Mouse (Mus musculus): ENCODE measurements around the gene Casp3.
A peak's percentile ranks its signal among the peaks of the same experiment; 100 is the strongest.

The Casp3 gene

DNA sequence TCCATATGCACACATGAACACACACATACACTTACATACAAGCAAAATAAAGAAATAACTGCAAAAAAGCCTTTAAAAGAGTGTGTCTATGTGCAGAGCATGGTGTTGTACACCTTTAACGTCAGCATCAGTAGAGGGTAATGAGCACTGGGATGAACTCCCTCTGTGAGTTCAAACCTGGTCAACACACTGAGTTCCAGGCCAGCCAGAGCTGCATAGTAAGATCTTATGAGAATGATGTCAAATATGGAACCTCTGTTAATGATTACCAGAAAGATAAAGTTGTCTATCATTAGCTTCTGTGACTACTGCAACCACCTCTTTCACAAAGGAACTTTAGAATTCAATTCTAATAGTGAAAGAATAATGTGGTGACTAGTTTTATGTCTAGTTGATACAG is 10.2 kb upstream of the Casp3 start:
- no peak for DNase-seq (ENCODE audit: low spot score in 2 of 2)

DNA sequence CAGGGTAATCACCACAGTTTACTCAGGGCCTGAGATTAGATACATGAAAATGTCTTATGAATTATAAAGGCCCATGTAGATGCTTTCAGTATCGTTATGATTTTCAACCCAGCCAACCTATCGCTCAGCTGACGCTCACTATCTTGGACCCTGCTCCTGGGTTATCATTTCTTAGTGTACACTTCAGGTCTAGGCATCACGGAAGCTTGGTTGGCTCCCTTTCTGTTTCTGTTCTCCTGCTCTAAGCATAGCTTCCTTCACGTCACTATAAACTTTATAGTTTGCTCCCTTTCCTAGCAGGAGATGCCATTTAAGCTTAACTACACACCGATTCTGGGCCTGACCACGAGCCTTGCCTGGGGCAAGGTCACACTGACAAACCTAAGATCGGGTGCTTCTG is 5.5 kb upstream of the Casp3 start:
- no peak for DNase-seq (ENCODE audit: low spot score in 2 of 2)

DNA sequence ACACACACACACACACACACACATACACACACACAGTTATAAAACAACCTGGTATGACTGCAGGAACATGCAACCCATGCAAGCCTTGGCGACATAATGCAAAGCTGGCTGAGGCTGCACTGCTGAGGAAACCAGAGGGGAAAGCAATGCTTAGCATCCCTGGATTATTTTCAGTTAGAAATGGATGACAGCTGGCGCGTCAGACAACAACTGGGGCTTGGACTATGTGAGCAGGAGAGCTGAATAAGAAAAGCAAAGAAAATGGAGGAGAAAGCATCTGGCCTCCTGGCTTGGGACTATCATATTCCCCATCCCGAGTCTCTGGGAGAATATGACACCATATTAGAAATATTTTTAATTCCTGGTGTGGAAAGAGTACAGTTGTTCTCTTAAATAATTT is 4.2 kb upstream of the Casp3 start:
- DNase-seq (ENCODE audit: low spot score in 2 of 2) = no peak

DNA sequence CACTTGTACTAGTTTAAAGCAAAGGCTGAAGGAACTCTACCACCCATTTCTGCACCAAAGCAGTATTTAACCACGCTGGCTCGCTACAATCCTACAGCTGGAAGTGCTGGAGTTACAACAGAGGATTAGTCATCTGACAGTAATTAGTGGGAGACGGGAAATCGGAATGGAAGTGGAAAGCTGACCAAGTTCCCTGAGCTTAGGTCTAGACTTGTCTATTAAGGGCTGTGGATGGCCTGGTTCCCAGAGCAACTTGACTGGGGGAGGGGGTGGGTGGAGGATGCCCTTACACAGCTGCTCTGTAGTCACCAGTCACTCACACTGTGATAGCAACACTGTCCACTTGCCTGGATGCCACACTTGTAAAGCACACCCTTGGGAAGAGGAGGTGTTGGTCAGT is 3.7 kb upstream of the Casp3 start:
- no peak for DNase-seq (ENCODE audit: low spot score in 2 of 2)

DNA sequence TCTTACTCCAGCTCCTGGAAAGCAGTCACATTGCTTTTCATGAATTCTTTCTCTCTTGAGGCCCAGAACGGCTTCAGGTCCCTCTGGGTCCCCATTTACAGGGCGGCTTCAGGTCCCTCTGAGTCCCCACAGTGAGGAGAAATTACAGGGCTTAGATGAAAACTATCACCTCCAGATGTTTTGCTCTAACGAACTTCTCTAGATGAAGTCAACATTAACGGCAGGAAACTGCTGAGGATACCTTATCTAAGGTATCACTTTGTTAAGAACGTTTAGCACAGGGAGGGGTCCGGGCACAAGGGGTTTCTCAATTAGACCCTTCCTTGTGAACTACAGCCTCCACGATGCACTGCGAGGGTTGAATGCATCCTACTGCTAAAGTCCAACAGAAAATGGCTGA is 1.2 kb upstream of the Casp3 start:
- DNase-seq (ENCODE audit: low spot score in 2 of 2) = no peak

DNA sequence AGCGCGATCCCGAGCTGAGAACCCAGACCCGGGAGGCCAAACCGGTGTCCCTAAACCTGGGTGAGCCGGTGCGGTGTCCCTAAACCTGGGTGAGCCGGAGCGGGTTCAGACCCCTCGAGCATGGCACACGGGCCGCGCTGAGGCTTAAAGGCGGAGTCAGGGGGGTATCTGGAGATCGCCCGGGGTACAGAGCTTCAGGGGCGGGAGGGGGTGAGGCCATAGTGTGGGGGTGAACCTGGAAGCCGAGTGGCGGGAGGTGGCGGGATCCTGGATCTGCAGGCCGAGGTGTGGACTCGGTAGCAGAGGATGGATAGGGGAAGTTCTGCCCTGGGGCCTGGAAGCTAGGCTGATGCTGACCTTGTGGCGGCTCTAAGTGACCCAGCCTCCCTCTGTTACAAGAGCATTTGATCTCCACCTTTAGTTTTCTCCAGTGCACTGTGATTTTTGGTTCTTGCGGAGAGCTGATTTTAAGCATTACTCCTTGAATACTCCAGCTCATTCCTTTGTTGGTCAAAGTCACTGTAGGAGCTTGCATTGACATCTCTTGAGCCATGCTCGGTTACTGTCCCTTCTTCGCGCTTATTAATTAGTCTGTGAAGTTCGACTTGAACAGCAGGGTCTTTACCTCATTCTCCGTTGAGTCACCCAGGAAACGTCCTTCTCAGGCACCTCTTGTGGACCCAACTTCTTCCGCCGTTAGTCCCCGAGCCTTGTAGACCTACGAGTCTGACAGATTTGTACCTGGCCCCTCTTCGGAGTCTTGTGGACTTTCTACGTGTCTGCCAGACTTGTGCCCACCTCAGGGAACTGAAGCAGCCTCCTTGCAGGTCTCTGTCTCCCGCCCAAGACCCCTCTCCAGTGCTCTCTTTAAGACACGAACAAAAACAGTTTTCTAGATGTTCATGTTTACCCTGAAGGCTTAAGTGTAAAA is 864 bp downstream of the Casp3 start:
- DNase-seq (ENCODE audit: low spot score in 2 of 2) = no peak

DNA sequence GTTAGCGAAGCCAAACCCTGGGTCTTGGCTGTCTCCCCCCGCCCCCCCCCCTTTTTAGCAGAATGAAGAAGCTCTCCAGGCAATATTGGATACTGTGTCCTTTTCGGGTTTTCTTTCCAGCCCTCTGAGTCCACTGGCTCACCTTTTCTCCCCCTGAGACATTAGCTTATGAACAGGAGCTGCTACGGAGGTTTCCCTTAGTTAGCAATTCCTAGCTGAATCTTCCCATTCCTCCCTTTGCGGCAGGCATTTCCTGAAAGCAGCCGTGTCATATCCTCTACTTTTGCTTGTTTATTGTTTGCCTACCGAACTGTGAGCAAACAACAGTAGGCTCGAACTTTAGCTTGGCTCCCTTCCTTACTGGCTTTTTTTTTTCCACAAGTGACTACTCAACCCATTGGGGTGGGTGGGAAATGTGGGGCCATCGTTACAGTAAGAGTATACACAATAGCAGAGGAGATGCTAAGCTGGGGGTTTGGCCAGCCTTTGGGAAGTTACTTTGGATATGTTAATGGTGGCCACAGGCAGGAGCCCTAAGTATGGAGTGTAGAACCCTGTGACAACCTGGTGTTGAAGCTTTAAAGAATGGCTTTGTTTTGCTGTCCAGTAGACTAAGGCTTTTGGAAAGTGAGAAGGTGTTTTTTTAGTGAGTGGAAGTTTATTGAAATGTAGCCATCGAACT is 1.7 kb downstream of the Casp3 start:
- DNase-seq (ENCODE audit: low spot score in 2 of 2) = no peak

DNA sequence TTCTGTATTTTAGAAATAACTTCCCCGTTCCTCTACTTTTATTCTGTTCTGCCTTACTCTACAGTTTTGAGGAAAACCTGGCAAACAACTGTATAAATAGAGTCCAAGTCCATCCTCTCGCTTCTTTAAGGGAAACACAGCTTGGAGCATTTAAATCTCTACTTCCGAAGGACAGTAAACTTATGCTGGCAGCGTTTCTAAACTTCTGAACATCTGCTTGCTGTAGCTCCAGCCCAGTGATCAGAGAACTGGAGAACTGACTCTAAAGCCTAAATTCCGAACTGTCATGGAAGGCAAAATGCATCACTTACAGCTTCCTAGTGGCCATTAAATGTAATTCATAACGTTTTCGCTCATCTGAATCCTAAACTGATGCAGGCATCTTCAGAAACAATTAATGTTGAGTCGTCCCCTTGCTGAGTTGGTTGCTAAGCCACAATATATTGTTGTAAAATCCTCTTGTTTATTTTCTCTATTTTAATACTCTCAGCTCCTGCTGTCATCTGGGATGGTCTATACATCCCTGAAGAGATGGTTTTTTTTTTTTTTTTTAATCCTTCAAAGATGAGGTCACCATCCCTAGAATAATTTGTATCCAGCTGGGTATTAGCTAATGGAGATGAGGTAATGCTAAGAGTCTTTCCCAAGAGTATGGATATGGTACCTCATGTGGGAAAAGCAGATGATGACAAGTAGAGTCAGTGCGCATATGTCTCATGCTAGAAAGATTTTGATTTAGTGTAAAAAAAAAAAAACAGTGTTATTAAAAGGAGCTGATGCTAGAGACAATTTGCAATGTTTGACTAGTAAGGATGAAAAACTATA is 5.6 kb downstream of the Casp3 start:
- no peak for DNase-seq (ENCODE audit: low spot score in 2 of 2)

DNA sequence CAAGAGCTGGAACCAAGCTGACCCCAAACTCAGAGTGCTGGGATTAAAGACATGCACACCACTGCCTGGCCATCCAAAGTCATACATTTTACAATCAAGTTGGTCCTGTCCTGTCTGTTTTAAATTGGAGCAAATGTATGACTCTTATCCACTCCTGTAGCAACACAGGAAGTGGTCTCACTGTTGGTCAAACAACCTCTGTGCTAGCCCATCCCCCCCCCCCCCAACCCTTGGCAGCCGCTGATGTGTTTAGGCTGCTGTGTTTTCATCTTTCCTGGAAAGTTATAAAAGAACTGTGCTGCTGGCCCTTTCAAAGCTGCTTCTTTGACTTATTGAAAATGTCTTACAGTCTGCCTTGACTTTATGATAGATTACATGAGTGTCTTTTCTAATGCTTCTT is 8.1 kb downstream of the Casp3 start:
- no peak for DNase-seq (ENCODE audit: low spot score in 2 of 2)

DNA sequence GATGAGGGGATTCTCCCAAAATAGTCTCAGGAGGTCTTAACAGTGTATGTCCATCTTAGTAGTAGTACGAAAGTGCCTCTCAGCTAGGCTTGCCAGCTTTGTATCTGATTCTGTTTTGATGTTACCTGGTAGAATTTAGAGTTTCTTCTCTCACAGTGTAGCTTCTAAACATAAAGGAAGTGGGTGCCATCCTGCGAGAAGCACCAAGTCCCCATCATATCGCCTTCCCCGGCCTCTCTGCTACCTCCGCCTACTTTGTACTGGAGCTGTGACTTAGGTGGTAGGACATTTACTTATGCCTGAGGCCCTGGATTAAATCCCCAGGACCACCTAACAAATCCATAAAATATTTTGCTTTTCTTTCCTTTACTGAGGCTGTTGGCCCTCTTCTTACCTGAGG is 9.6 kb downstream of the Casp3 start:
- no peak for DNase-seq (ENCODE audit: low spot score in 2 of 2)

DNA sequence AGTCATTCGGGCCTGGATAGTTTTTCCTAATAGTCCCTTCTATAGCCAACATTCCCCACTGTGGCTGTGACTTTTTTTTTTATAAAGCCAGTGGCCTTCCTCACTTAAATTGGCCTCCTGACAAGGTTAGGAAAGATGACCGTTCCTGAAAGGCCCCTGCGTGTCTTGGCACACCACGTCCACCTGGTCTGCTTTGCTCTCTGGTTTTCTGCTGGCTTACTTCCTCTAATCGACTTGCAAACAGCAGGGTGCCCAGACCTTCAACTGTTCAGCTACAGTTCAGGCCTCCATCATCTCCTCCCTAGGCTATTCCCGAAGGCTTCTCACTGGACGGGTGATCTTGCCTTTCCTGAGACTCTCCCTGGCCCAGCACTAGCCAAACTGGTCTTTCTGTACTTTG is 10.8 kb downstream of the Casp3 start:
- DNase-seq (ENCODE audit: low spot score in 2 of 2) = no peak

DNA sequence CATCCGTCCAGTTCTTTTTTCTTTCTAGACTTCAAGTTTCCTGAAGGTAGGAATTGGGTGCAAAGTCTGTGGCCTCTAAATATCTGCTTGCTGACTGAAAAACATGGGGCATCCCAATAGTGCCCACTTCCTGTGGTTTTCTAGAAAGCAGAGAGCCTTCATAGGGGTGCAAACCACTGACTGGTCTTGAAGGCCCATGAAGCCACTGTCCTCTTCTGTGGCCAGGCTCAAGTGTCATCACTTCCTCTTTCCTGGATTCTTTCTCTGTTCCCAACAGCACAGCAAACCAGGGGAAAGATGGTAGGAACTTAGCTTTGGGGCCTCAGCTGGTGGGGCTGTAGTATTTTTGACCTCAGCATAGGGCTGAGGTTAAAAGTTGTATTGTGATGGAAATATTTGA is 11.6 kb downstream of the Casp3 start:
- DNase-seq (ENCODE audit: low spot score in 2 of 2) = no peak

DNA sequence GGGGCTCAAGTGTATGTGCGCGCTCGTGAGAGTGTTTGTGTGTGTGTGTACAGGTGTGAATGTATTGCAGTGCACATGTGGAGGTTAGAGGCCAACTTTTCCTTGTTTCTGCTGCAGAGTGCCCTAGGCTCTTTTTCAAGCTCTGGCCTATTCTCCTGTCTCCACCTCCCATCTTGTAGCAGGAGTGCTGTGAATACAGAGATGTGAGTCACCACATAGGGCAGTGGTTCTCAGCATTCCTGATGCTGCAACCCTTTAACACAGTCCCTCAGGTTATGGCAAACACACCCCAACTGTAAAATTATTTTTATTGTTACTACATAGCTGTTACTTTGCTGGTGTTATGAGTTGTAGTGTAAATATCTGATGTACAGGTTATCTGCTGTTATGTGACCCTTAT is 13.3 kb downstream of the Casp3 start:
- no peak for DNase-seq (ENCODE audit: low spot score in 2 of 2)

DNA sequence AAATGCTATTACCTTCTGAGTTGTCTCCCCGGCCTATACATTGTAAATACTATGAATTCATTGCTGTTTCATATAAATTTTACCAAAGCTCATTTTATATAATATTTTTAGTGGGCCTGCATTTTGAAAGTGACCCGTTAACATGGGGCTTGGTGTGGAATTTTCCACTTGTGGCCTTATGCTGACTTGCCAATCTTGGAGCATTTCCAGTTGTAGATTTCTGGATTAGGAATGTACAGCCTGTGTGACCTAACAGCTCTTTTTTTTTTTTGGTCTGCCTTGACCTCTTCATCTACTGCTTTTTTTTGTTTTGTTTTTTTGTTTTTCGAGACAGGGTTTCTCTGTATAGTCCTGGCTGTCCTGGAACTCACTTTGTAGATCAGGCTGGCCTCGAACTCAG is 13.8 kb downstream of the Casp3 start:
- DNase-seq (ENCODE audit: low spot score in 2 of 2) = no peak

DNA sequence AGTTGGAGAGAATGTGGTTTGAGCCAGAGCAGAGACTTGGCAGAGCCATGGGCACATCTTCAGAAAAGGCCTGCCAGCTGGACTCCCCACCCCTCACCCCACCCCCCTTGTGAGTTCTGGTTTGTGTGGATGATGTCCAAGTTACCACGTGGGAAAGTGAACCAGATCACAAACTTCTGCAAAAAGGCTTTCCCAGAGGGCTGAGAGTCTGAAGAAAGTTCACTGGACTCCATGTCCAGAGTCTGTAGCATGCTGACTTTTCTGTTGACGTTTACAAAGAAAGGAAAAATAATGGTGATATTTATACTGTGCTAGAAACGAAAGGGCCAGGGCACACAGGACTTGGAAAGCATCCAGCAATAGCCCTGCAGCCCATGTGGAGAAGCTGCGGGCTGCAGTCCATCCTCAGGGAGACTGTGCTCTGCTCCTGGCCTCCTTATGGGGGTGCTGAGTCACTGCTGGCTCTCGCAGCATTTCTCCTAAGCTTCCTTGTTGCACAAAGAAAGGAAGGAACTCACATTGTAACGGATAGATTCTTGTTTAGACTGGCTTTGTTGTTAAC is 22.0 kb downstream of the Casp3 start:
- DNase-seq (ENCODE audit: low spot score in 2 of 2) = peak in 1 of 2 experiments; percentile 30

DNA sequence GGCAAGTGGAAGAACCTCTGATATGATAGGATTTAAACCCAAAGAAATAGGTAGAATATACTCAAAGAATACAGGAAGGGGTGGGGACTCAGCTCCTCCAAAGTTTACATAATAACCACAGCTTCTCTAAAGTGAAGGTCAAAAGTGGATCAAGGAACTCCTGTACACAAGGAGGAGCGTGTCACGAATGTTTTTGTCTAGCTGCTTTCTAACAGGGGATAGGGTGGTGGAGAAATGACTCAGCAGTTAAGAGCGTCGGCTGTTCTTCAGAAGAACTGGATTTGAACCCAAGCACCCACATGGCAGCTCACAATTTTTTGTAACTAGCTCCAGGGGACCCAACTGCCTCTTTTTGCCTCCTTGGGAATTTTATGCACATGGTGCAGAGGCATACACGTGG is 22.8 kb downstream of the Casp3 start:
- no peak for DNase-seq (ENCODE audit: low spot score in 2 of 2)

DNA sequence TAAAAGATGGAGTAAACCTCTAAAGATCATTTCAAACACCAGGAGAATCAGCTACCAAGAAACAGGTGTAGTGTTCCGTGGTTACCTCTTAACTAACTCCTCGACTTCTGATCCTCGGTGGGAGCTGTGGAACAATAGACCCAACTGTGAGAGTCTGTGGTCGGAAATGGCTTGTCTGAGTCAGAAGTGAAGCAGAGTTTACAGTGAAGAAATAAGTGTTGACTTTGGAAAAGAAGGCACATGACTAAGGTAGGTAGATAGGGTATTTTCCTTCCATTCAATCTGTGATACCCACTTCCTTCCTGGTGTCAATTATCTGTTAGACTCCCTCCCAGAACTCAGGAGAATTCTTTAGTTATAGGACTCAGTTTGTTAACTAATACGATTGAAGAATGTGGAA is 24.2 kb downstream of the Casp3 start:
- DNase-seq (ENCODE audit: low spot score in 2 of 2) = no peak

DNA sequence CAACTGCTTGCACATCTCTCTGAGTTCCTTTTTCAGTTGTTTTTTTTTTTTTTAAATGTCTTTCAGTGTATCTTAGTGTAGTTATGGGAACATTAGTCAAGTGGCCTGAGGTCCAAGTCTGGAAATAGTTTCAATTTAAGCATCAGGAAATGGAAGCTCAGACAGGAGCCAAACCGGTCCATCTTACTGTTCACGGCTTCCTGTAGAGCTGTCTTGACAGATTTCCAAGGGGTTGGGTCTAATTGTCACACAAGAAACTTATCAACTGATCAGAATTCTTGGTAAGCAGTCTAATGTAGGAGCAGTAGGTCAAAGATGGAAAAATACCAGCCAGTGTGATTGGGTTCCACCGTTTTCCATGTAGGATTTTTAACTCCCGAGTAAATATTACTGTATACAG is 31.3 kb downstream of the Casp3 start:
- no peak for DNase-seq (ENCODE audit: low spot score in 2 of 2)

DNA sequence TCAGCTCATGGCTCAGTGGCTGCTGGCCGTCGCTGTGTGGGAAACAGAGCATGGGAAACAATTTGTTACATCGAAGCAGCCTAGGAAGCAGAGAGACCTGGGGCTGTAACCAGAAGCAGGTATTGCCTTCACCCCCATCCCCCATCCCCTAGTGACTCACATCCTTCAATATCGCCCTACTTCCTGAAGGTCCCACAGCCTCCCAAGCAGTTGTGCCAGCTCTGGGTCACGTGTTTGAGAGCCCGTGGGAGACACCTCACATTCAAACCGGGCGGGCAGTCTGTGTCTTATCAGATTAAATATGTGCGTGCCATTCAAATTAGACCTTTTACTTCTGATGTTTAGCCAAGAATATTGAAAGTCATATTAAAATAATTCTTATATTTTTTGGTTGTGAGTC is 34.8 kb downstream of the Casp3 start:
- no peak for DNase-seq (ENCODE audit: low spot score in 2 of 2)

DNA sequence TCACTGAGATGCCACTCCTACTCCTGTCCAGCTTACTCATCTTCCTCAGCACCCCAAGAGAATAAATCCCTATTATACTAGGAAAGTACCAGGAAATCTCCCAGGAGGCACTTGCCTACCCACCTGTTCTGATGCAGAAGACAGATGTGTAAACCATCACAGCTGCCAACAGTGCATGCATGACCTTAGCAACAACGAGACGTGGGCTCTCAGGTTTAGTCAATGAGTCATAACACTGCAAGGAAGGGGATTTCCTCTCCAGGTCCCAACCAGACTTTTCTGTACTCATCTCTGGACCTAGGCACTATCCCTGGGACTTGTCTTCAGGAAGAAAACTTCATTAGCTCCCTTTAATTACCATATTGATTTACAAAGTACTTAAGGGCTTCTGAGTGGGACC is 38.8 kb downstream of the Casp3 start:
- no peak for DNase-seq (ENCODE audit: low spot score in 2 of 2)

DNA sequence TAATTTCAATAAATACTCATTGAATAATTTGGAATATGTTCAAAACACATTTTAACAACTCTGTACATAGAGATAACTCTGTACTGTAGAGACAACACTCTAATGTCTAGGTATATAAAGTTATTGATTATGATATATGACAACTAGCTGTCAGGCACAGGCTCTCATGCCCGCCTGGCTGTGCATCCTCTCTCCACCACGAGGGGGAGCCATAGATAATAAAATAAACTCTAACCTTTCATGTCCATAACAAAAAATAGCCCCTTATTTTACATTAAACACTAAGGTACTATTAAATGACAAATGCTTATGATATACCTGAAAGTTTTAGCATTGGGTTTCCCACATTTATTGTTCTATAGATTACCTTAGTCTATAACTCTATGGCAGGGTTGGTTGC is 54.4 kb downstream of the Casp3 start:
- peak; percentile 32 to 65 for DNase-seq (ENCODE audit: low spot score in 2 of 2)

DNA sequence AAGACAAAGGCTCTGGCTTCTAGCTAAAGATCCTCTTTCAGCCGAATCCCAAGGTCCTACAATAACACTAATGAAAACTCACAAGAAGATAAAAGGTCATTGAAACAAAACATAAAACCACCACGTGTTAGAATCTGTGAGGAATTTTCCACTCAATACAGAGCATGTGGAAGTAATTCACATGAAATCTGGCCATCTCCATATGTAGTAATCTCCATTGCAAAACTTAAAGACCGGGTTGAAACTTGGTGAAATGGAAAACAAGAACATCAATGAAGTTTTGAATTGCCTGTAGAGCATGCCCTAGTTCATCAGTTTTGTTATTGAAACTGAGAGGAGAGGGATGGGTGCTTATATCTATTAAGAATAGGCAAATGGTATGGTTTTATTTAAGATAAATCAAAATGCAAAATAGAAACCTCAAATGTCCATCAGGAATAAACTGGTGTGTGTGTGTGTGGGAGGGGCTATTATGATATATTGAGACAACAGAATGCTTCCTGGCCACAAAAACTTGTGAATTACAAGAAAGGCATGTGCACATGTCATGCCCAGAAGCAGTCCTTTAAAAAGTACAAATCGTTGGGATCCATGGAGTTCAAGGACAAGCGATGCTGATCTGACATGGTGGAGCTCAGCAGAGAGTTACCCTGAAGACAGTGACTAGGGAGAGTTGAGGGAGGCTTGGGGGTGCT is 63.7 kb downstream of the Casp3 start:
- DNase-seq (ENCODE audit: low spot score in 2 of 2) = no peak
